Mouse (Mus musculus): ENCODE measurements around the gene Nlk.

DNA sequence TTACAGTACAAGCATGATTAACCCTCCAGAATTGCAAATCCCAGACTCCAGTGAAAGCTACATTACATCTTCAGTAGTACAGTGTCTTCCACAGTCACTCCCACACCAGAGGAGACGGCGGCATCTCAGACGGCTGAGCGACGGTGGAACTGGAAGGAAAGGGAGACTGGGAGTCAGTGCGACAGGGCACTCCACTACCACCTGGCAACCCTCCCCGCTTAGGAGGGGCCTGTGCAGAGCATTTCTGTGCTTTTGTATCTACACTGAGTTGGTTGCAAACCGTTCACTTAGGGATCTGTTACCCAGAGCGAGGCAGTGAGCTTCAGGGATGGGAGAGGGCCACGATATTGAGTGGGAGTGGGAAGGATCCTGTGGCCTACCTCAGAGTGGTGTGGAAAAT lies 128.3 kb downstream of the Nlk start:
- TF ChIP-seq CTCF (IDR thresholded peaks at IDR 0.05; ENCODE audit: borderline replicate concordance, control insufficient read depth, extremely low read depth, insufficient read depth, low read length, poor library complexity), result no peak
- TF ChIP-seq POLR2A (IDR thresholded peaks at IDR 0.05; ENCODE audit: control insufficient read depth, extremely low read depth, insufficient read depth, low read length, poor library complexity), result no peak

Data from thymus, adult 2 months (tissue).